Mouse (Mus musculus) spleen, adult 2 months (tissue): ENCODE measurements around the gene Cdhr4.

Source experiments
- CTCF ChIP-seq: fragments of 200-500 bp; IDR thresholded peaks from 2 replicates; pipeline ENCODE4 v1.5.1; 2011; ENCODE audit warnings: mild to moderate bottlenecking, inconsistent platforms; ENCODE audit not compliant: insufficient read depth, insufficient read length, insufficient replicate concordance; ENCODE audit errors: extremely low read depth
- POLR2A ChIP-seq: fragments of 200-500 bp; IDR thresholded peaks from 2 replicates; pipeline ENCODE4 v1.6.1; 2011; ENCODE audit warnings: low read depth, low read length, inconsistent platforms

GRCm38 (mm10) chr9:107950460-107951355 is 41.6 kb upstream of the Cdhr4 start:
- TF ChIP-seq POLR2A: no peak; the same call in 1 of the 2 replicates
- TF ChIP-seq CTCF: no peak
